Mouse (Mus musculus) heart, adult 2 months (tissue): ENCODE results near the gene Pus7l.

Source experiments
- CTCF ChIP-seq: fragments of 200-600 bp; IDR thresholded peaks from 2 replicates; pipeline ENCODE4 v1.8.1; 2022; ENCODE audit warnings: antibody characterized with exemption, mild to moderate bottlenecking, moderate library complexity
- POLR2A ChIP-seq: fragments of 200-500 bp; IDR thresholded peaks from 2 replicates; pipeline ENCODE4 v1.6.1; 2011; ENCODE audit warnings: mild to moderate bottlenecking, low read depth, low read length, control low read depth; ENCODE audit not compliant: insufficient read depth

DNA sequence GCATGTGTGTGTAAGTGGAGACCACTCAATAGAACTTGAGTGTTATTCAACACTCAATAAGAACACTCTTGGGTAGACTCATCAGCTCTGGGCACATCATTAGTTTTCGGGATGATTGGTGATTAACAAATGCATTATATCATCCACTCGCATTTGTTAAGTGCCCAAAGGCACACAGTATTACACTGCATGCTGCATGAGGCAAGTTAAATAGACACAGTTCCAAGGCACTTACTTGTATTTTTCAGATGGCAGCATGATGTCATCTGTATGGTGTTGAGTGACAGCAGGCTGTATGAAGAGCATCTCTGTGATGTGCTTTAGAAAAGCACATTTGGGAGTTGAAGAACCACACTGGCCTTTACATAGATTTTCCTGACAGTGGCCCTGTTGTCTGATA is 60.8 kb downstream of the Pus7l start:
- TF ChIP-seq CTCF (no peak), POLR2A (no peak)
